Mouse (Mus musculus): ENCODE data around the gene Triml2. TPM values are rescaled to one million over a fixed set of nuclear protein-coding genes. Genes with fewer than 3 reads are reported as not detected.

Gene Triml2
- total and polyA plus RNA-seq, 3 experiments, result 0.16 TPM; not detected in 2

GRCm38 (mm10) chr8:43169249-43169755 lies 11.0 kb upstream of the Triml2 start:
- ATAC-seq (ENCODE audit: extremely low read depth, insufficient number of reproducible peaks, low FRiP score, poor library complexity, severe bottlenecking), result no peak
- Histone ChIP-seq H3K27me3 (ENCODE audit: insufficient read depth, low read length) (no peaks in the 10 kb centered on the region), H3K4me3 (ENCODE audit: low read depth, low read length) (no peak overlapping the region), H3K9me3 (replicated peaks) (peaks cover 8% of the 10 kb centered on the region), H3K4me1 (ENCODE audit: insufficient read depth, low read depth, low read length) (no peaks in the 10 kb centered on the region), H3K36me3 (replicated peaks) (no peaks in the 10 kb centered on the region)
- no peak for TF ChIP-seq TAL1 (conservative IDR thresholded peaks at IDR 0.05; ENCODE audit: low read depth, low read length)
- no peak for DNase-seq (ENCODE audit: low spot score)

- H3K9me3 ChIP-seq (replicated peaks), result no peaks in the 10 kb centered on the region
- ATAC-seq (ENCODE audit: extremely low read depth, insufficient number of reproducible peaks, low FRiP score, poor library complexity, severe bottlenecking) (no peak), DNase-seq (ENCODE audit: low spot score) (no peak)
- H3K36me3 ChIP-seq (replicated peaks), result no peaks in the 10 kb centered on the region
- no peak for TF ChIP-seq POLR2AphosphoS5 (IDR thresholded peaks at IDR 0.05; ENCODE audit: insufficient replicate concordance, low read depth, low read length)
- no peak for TF ChIP-seq TAL1 (conservative IDR thresholded peaks at IDR 0.05; ENCODE audit: low read depth, low read length)
- TF ChIP-seq CTCF (IDR thresholded peaks at IDR 0.05; ENCODE audit: low read depth, low read length), result no peak
- TF ChIP-seq GATA1 (IDR thresholded peaks at IDR 0.05; ENCODE audit: borderline replicate concordance, low read length), result no peak
- TF ChIP-seq GATA2 (IDR thresholded peaks at IDR 0.05; ENCODE audit: borderline replicate concordance, low read depth, low read length), result no peak
- no peaks in the 10 kb centered on the region for H3K27me3 ChIP-seq (ENCODE audit: insufficient read depth, low read length)
- no peaks in the 10 kb centered on the region for H3K4me1 ChIP-seq (ENCODE audit: insufficient read depth, low read depth, low read length)
- no peak overlapping the region for H3K4me3 ChIP-seq (ENCODE audit: low read depth, low read length)
Observed at GRCm38 (mm10) chr8:43176766-43177486, 3.4 kb upstream of the Triml2 start.

- no peaks in the 10 kb centered on the region for H3K36me3 ChIP-seq (replicated peaks)
Observed at GRCm38 (mm10) chr8:43178263-43178662, 2.1 kb upstream of the Triml2 start.

GRCm38 (mm10) chr8:43179189-43179588 lies 1.2 kb upstream of the Triml2 start:
- Histone ChIP-seq H3K36me3 (replicated peaks) (no peaks in the 10 kb centered on the region), H3K9me3 (replicated peaks) (peaks cover 12% of the 10 kb centered on the region), H3K4me1 (ENCODE audit: insufficient read depth, low read depth, low read length) (no peaks in the 10 kb centered on the region), H3K4me3 (ENCODE audit: low read depth, low read length) (no peak overlapping the region), H3K27me3 (ENCODE audit: insufficient read depth, low read length) (no peaks in the 10 kb centered on the region)
- no peak for TF ChIP-seq GATA1 (IDR thresholded peaks at IDR 0.05; ENCODE audit: borderline replicate concordance, low read length)
- TF ChIP-seq TAL1 (conservative IDR thresholded peaks at IDR 0.05; ENCODE audit: low read depth, low read length), result no peak
- TF ChIP-seq CTCF (IDR thresholded peaks at IDR 0.05; ENCODE audit: low read depth, low read length), result no peak
- TF ChIP-seq GATA2 (IDR thresholded peaks at IDR 0.05; ENCODE audit: borderline replicate concordance, low read depth, low read length), result no peak
- no peak for TF ChIP-seq POLR2AphosphoS5 (IDR thresholded peaks at IDR 0.05; ENCODE audit: insufficient replicate concordance, low read depth, low read length)
- ATAC-seq (ENCODE audit: extremely low read depth, insufficient number of reproducible peaks, low FRiP score, poor library complexity, severe bottlenecking) (no peak), DNase-seq (ENCODE audit: low spot score) (no peak)

More at GRCm38 (mm10) chr8:43178263-43178662, 2.1 kb upstream of the Triml2 start:
- no peak overlapping the region for H3K4me3 ChIP-seq (ENCODE audit: low read depth, low read length)
- H3K9me3 ChIP-seq (replicated peaks), result peaks cover 8% of the 10 kb centered on the region
- H3K27me3 ChIP-seq (ENCODE audit: insufficient read depth, low read length), result no peaks in the 10 kb centered on the region
- ATAC-seq (ENCODE audit: extremely low read depth, insufficient number of reproducible peaks, low FRiP score, poor library complexity, severe bottlenecking) (no peak), DNase-seq (ENCODE audit: low spot score) (no peak)
- H3K4me1 ChIP-seq (ENCODE audit: insufficient read depth, low read depth, low read length), result no peaks in the 10 kb centered on the region
- TF ChIP-seq GATA2 (IDR thresholded peaks at IDR 0.05; ENCODE audit: borderline replicate concordance, low read depth, low read length), result no peak

GRCm38 (mm10) chr8:43182281-43182680 lies 1.9 kb downstream of the Triml2 start:
- no peak for DNase-seq (ENCODE audit: low spot score)
- Histone ChIP-seq H3K4me1 (ENCODE audit: insufficient read depth, low read depth, low read length) (no peaks in the 10 kb centered on the region), H3K4me3 (ENCODE audit: low read depth, low read length) (no peak overlapping the region), H3K36me3 (replicated peaks) (no peaks in the 10 kb centered on the region), H3K9me3 (replicated peaks) (peaks cover 12% of the 10 kb centered on the region), H3K27me3 (ENCODE audit: insufficient read depth, low read length) (no peaks in the 10 kb centered on the region)
- no peak for ATAC-seq (ENCODE audit: extremely low read depth, insufficient number of reproducible peaks, low FRiP score, poor library complexity, severe bottlenecking)
- TF ChIP-seq GATA2 (IDR thresholded peaks at IDR 0.05; ENCODE audit: borderline replicate concordance, low read depth, low read length), result no peak
- TF ChIP-seq POLR2AphosphoS5 (IDR thresholded peaks at IDR 0.05; ENCODE audit: insufficient replicate concordance, low read depth, low read length), result no peak
- TF ChIP-seq TAL1 (conservative IDR thresholded peaks at IDR 0.05; ENCODE audit: low read depth, low read length), result no peak
- no peak for TF ChIP-seq GATA1 (IDR thresholded peaks at IDR 0.05; ENCODE audit: borderline replicate concordance, low read length)

GRCm38 (mm10) chr8:43215554-43215953 lies 35.2 kb downstream of the Triml2 start:
- ATAC-seq (ENCODE audit: extremely low read depth, insufficient number of reproducible peaks, low FRiP score, poor library complexity, severe bottlenecking), result no peak
- Histone ChIP-seq H3K4me1 (ENCODE audit: insufficient read depth, low read depth, low read length) (no peaks in the 10 kb centered on the region), H3K9me3 (replicated peaks) (peaks cover 7% of the 10 kb centered on the region), H3K36me3 (replicated peaks) (no peaks in the 10 kb centered on the region), H3K4me3 (ENCODE audit: low read depth, low read length) (no peak overlapping the region), H3K27me3 (ENCODE audit: insufficient read depth, low read length) (no peaks in the 10 kb centered on the region)
- DNase-seq (ENCODE audit: low spot score), result no peak
- TF ChIP-seq CTCF (IDR thresholded peaks at IDR 0.05; ENCODE audit: low read depth, low read length) (no peak), GATA2 (IDR thresholded peaks at IDR 0.05; ENCODE audit: borderline replicate concordance, low read depth, low read length) (no peak), POLR2AphosphoS5 (IDR thresholded peaks at IDR 0.05; ENCODE audit: insufficient replicate concordance, low read depth, low read length) (no peak), GATA1 (IDR thresholded peaks at IDR 0.05; ENCODE audit: borderline replicate concordance, low read length) (no peak), TAL1 (conservative IDR thresholded peaks at IDR 0.05; ENCODE audit: low read depth, low read length) (no peak)
